ENCODE assay signal across 11 mouse cellular contexts in the genomic region with DNA sequence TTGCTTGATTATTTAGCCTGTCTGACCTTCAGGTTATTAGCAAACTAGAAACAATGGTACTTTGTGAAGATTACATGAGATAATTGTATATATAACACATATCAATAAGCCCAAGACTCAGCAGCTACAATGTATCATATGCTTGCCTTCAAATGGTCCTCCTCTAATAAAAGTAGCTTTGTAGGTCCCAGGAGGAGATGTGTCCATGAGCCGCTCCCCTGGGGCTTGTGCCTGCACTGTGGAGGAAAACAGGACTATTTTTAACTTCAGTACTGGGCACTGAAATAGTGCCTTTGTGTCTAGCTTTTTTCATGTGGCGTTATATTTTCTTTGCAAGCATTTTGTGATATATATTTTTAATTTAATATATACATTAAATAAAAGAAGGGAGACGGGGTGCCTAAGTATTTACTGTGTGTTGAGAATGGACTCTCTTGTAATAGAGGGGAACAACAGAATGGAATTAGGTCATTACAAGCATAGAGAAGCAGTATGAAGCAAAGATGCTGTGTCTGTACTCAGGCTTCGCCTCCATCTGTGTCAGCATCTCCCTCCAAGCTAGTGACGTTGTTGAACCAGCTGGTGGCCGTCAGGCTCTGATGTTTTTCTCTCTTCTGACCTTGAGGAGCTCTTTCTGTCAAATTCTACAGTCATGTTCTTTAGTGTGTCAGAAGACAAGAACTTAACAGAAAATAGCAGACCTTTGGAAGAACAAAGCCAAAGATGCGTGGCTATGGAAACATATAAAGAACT. TPM values are rescaled to one million over a fixed set of nuclear protein-coding genes. Genes with fewer than 3 reads are reported as not detected.
A peak's percentile ranks its signal among the peaks of the same experiment; 100 is the strongest.
DNase-seq lines count a peak whose midpoint lies in the region; ATAC-seq lines count a peak whose summit lies in the region.
"Had no signal": no experiment of that assay in that cellular context is flagged by ENCODE, and none has a peak within 500 bp of the region (broad histone marks: within the 10 kb centered on the region; RNA-seq: fewer than 3 reads in every experiment).

No protein-coding gene starts in this region.

- no peak for DNase-seq in frontal cortex, postnatal 25 days (ENCODE audit: low spot score in 2 of 2)
- DNase-seq in left cerebral cortex, postnatal 25 days (ENCODE audit: low spot score in 2 of 2) = peak; percentile 9 to 48
- no peak for DNase-seq in left cerebral cortex, adult 11 months (ENCODE audit: low spot score)
- DNase-seq in cerebellum, postnatal 25 days = peak; percentile 52 to 63
- DNase-seq in lung, postnatal 36 days = peak; percentile 53
- no peak for DNase-seq in T-cell, adult 2 months (ENCODE audit: low spot score)
- DNase-seq: thymus, postnatal 25 days had no signal

- intact Hi-C loops in left cerebral cortex, postnatal 25 days (cut with DNase I) = no loop called here

- ATAC-seq in frontal cortex, adult (ENCODE audit: low TSS enrichment) = peak; percentile 90
- ATAC-seq in erythroid progenitor cell, adult 5-6 weeks (replicated peaks; ENCODE audit: low FRiP score, poor library complexity, severe bottlenecking) = no peak
- ATAC-seq: activated CD4-positive, CD25-positive, alpha-beta regulatory T cell, adult 4 months; intestine, embryonic 16.5 days had no signal

RNA-seq across cellular contexts. Expression of a gene that starts 36.0 kb away (rescaled TPM):
- total RNA-seq in left cerebral cortex, postnatal 25 days (2021) = 100 to 1,000 TPM; 111 to 112 TPM
- 45.3 and 64.9 TPM in 2 replicates for total RNA-seq in erythroid progenitor cell, adult 5-6 weeks (2015; ENCODE audit: low replicate concordance)
- 20.8 and 24.1 TPM in 2 replicates for total RNA-seq in erythroid progenitor cell, adult 5-6 weeks (2017; ENCODE audit: low replicate concordance)

RNA-seq across cellular contexts. Expression of a gene that starts 36.0 kb away (rescaled TPM):
- total RNA-seq in left cerebral cortex, postnatal 25 days (2021) = 100 to 1,000 TPM; 137 to 145 TPM
- total RNA-seq in erythroid progenitor cell, adult 5-6 weeks (2015; ENCODE audit: low replicate concordance) = 6.7 and 6.8 TPM in 2 replicates
- total RNA-seq in erythroid progenitor cell, adult 5-6 weeks (2017; ENCODE audit: low replicate concordance) = 8.3 and 11.0 TPM in 2 replicates

Comparison
In these comparisons a context has a peak if more than half of its experiments do, and no peak if none do; other contexts are left out.
1. DNase-seq: peak in left cerebral cortex, postnatal 25 days (2 of 2), cerebellum, postnatal 25 days (2 of 2) and lung, postnatal 36 days (single experiment); none in frontal cortex, postnatal 25 days (0 of 2), left cerebral cortex, adult 11 months (single experiment) and T-cell, adult 2 months (single experiment).
2. RNA of a gene that starts 36.0 kb away (total RNA-seq): 137 to 145 TPM in left cerebral cortex, postnatal 25 days; 6.7 to 11.0 TPM in erythroid progenitor cell, adult 5-6 weeks; every median in the first group is over 10 times any median in the second.